Mouse (Mus musculus) forebrain, embryonic 15.5 days (tissue): Measurements from ENCODE around the gene Tfpi2. TPM values are rescaled to one million over a fixed set of nuclear protein-coding genes. Genes with fewer than 3 reads are reported as not detected.

ENCODE experiments used
- polyA plus RNA-seq: library from polyadenylated mRNA; unstranded; fragments of >200 nt; fragmentation: Nextera tagmentation; extraction: Ambion mirVana; gene quantifications from 2 replicates; pipeline ENCODE4 v1.2.1, GENCODE M21; 2015

Tfpi2 gene
- polyA plus RNA-seq, 1 experiment from 2014 or later, result 0.25 TPM

Other genes starting within 250 kb of the Tfpi2 start
- 1.6 and 2.7 TPM in 2 replicates for gene Calcr, start 224.2 kb downstream of the Tfpi2 start, polyA plus RNA-seq
- not detected in 2 replicates for gene Gngt1, start 4.9 kb upstream of the Tfpi2 start, polyA plus RNA-seq
- 21.5 and 21.7 TPM in 2 replicates for gene Gng11, start 15.0 kb upstream of the Tfpi2 start, polyA plus RNA-seq
- gene Bet1, start 98.1 kb upstream of the Tfpi2 start, polyA plus RNA-seq, result 34.2 and 34.5 TPM in 2 replicates